Mouse (Mus musculus) C2C12 (cell line): ENCODE data around the gene St6gal1. TPM values are rescaled to one million over a fixed set of nuclear protein-coding genes. Genes with fewer than 3 reads are reported as not detected.

Source experiments
- H3K27me3 ChIP-seq: one replicate; pipeline ENCODE4 v1.6.1; 2011; ENCODE audit not compliant: control insufficient read depth, insufficient read depth, insufficient read length
- H3K36me3 ChIP-seq: one replicate; pipeline ENCODE4 v1.6.1; 2011; ENCODE audit not compliant: control insufficient read depth, insufficient read depth
- H3K4me3 ChIP-seq: one replicate; pipeline ENCODE4 v1.5.1; 2011; ENCODE audit warnings: mild to moderate bottlenecking, control low read depth; ENCODE audit not compliant: poor library complexity, insufficient read depth, severe bottlenecking
- H3K79me2 ChIP-seq: one replicate; pipeline ENCODE4 v1.6.1; 2011; ENCODE audit not compliant: control insufficient read depth, insufficient read depth
- H3K79me3 ChIP-seq: one replicate; pipeline ENCODE4 v1.6.1; 2011; ENCODE audit warnings: low read depth, control low read depth
- H3ac ChIP-seq: one replicate; pipeline ENCODE3; 2011; ENCODE audit warnings: low read depth; ENCODE audit not compliant: control insufficient read depth, insufficient read length
- CEBPB ChIP-seq: IDR thresholded peaks from one replicate; pipeline ENCODE4 v1.6.1; 2011; ENCODE audit warnings: low read depth, mild to moderate bottlenecking, control low read depth, moderate library complexity
- CTCF ChIP-seq: IDR thresholded peaks from one replicate; pipeline ENCODE4 v1.5.1; 2011; ENCODE audit not compliant: control insufficient read depth, insufficient read depth, insufficient read length
- FOSL1 ChIP-seq: IDR thresholded peaks from one replicate; pipeline ENCODE4 v1.8.0; 2011; ENCODE audit warnings: mild to moderate bottlenecking, low read length; ENCODE audit not compliant: poor library complexity, insufficient read depth, severe bottlenecking
- MAX ChIP-seq: IDR thresholded peaks from one replicate; pipeline ENCODE4 v1.6.1; 2011; ENCODE audit warnings: mild to moderate bottlenecking, control low read depth
- MYOD1 ChIP-seq: IDR thresholded peaks from one replicate; pipeline ENCODE4 v1.6.1; 2011; ENCODE audit warnings: low read depth; ENCODE audit not compliant: control insufficient read depth, insufficient read length
- MYOG ChIP-seq: IDR thresholded peaks from one replicate; pipeline ENCODE4 v1.6.1; 2011; ENCODE audit not compliant: control insufficient read depth, insufficient read length; ENCODE audit errors: extremely low read depth
- USF1 ChIP-seq: IDR thresholded peaks from one replicate; pipeline ENCODE4 v1.6.1; 2011; ENCODE audit warnings: low read depth, mild to moderate bottlenecking, control low read depth, moderate library complexity
- polyA plus RNA-seq: library from polyadenylated mRNA; unstranded; fragments of >200 nt; fragmentation: generic; extraction: Trizol; gene quantifications from one replicate; pipeline ENCODE4 v1.2.1, GENCODE M21; 2012; ENCODE audit warnings: missing spikeins

The St6gal1 gene
- polyA plus RNA-seq, 1 experiment: 6.2 TPM

- Histone ChIP-seq H3K4me3 (no peak overlapping the region), H3ac (no peak overlapping the region), H3K27me3 (no peaks in the 10 kb centered on the region), H3K36me3 (no peaks in the 10 kb centered on the region), H3K79me3 (no peaks in the 10 kb centered on the region), H3K79me2 (no peaks in the 10 kb centered on the region)
- TF ChIP-seq MAX (no peak), FOSL1 (no peak), CEBPB (no peak), MYOG (no peak), MYOD1 (no peak), USF1 (no peak), CTCF (no peak)
Measured at GRCm38 (mm10) chr16:23264999-23265398, 40.5 kb downstream of the St6gal1 start.

GRCm38 (mm10) chr16:23265481-23265880 lies 40.9 kb downstream of the St6gal1 start:
- H3K79me3 ChIP-seq: no peaks in the 10 kb centered on the region
- no peak for TF ChIP-seq MAX
- no peak for TF ChIP-seq USF1
- no peak for TF ChIP-seq CTCF
- TF ChIP-seq MYOG: no peak
- no peak for TF ChIP-seq MYOD1
- TF ChIP-seq FOSL1: no peak
- no peak for TF ChIP-seq CEBPB
- no peaks in the 10 kb centered on the region for H3K27me3 ChIP-seq
- no peaks in the 10 kb centered on the region for H3K79me2 ChIP-seq
- no peak overlapping the region for H3ac ChIP-seq
- H3K4me3 ChIP-seq: no peak overlapping the region
- no peaks in the 10 kb centered on the region for H3K36me3 ChIP-seq

DNA sequence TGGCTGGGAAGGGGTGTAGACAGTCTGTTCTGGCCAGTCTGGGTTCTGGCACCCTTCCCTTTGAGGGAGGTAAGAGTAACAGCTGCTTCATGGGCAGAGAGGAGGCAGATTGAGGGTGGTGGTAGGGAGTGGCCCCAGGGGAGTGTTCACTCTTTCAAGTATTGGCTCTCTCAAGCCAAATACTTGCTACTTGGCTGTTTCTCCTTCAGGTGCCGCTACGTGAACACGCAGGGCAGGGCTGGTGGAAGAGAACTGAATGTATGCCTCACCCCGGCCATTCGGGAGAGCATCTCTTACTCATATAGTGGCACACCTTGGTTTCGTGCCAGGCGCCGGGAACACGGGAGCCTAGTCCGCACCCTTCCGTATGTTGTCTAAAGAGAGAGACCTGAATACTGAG lies 41.8 kb downstream of the St6gal1 start:
- Histone ChIP-seq H3K4me3 (no peak overlapping the region), H3K79me2 (no peaks in the 10 kb centered on the region), H3K27me3 (no peaks in the 10 kb centered on the region), H3K36me3 (no peaks in the 10 kb centered on the region), H3ac (no peak overlapping the region), H3K79me3 (no peaks in the 10 kb centered on the region)
- TF ChIP-seq MYOG: no peak
- no peak for TF ChIP-seq MYOD1
- TF ChIP-seq CTCF: no peak
- TF ChIP-seq MAX: no peak
- TF ChIP-seq USF1: no peak
- no peak for TF ChIP-seq CEBPB
- no peak for TF ChIP-seq FOSL1

DNA sequence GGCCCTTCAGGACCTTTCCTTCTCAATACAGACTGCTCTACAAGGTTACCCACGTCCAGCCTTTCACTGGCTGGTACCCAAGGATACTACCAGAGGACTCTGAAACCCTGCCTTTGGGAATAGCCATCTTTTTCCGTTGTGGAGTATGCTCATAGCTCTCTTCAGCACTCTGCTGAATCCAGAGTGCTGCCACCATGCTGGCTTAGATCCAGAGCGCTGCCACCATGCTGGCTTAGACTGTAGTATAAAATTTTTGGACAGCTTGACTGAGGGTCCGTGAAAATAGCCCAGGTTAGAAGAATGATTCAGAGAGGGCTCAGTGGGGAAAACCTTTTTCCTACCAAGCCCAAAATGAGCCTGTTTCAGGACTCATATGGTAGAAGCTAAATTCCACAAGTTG lies 42.4 kb downstream of the St6gal1 start:
- Histone ChIP-seq H3K79me2 (no peaks in the 10 kb centered on the region), H3K36me3 (no peaks in the 10 kb centered on the region), H3K4me3 (no peak overlapping the region), H3K79me3 (no peaks in the 10 kb centered on the region), H3ac (no peak overlapping the region), H3K27me3 (no peaks in the 10 kb centered on the region)
- no peak for TF ChIP-seq MYOD1
- TF ChIP-seq MAX: no peak
- no peak for TF ChIP-seq FOSL1
- TF ChIP-seq CTCF: no peak
- no peak for TF ChIP-seq CEBPB
- no peak for TF ChIP-seq MYOG
- TF ChIP-seq USF1: no peak

- Histone ChIP-seq H3K27me3 (no peaks in the 10 kb centered on the region), H3K36me3 (no peaks in the 10 kb centered on the region), H3K4me3 (no peak overlapping the region), H3K79me2 (no peaks in the 10 kb centered on the region), H3ac (no peak overlapping the region), H3K79me3 (no peaks in the 10 kb centered on the region)
- TF ChIP-seq CTCF: no peak
- no peak for TF ChIP-seq MYOG
- no peak for TF ChIP-seq USF1
- no peak for TF ChIP-seq MAX
Measured at GRCm38 (mm10) chr16:23268231-23268630, 43.7 kb downstream of the St6gal1 start.

GRCm38 (mm10) chr16:23269056-23269983 lies 44.8 kb downstream of the St6gal1 start:
- Histone ChIP-seq H3K79me3 (no peaks in the 10 kb centered on the region), H3K27me3 (no peaks in the 10 kb centered on the region), H3K4me3 (no peak overlapping the region), H3K79me2 (no peaks in the 10 kb centered on the region), H3ac (no peak overlapping the region), H3K36me3 (no peaks in the 10 kb centered on the region)
- no peak for TF ChIP-seq CEBPB
- no peak for TF ChIP-seq MYOD1
- no peak for TF ChIP-seq MYOG
- no peak for TF ChIP-seq CTCF
- TF ChIP-seq USF1: no peak
- no peak for TF ChIP-seq FOSL1
- TF ChIP-seq MAX: no peak
